Mouse (Mus musculus): Measurements from ENCODE around the gene Gcnt1.

Gene Gcnt1

GRCm38 (mm10) chr19:17386424-17386823 lies 13.8 kb upstream of the Gcnt1 start:
- DNase-seq (ENCODE audit: low read depth, low spot score): no peak
- no peaks in the 10 kb centered on the region for H3K36me3 ChIP-seq (ENCODE audit: control insufficient read depth, insufficient read depth, low read length, poor library complexity, severe bottlenecking)
- no peaks in the 10 kb centered on the region for H3K27me3 ChIP-seq (ENCODE audit: control insufficient read depth, insufficient read depth, low read length, poor library complexity, severe bottlenecking)

DNA sequence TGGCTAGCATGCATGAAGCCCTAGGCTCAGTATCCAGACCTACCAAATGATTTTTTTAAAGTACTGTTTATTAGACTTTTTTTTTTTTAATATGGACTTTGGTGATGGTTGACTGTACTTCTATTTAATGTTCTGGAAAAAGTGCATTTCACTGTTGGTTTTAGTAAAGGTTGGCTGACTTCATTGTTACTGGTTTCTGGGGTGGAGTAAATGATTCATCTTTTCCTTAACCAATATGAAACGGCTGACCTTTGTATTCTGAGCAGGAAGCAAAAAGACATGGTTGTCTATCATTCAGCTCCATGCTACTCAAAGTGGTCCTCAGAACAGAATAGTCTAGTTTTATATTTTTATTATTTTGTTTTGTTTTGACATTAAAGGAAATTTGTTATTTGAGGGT lies 12.8 kb upstream of the Gcnt1 start:
- no peak for DNase-seq (ENCODE audit: low read depth, low spot score)

DNA sequence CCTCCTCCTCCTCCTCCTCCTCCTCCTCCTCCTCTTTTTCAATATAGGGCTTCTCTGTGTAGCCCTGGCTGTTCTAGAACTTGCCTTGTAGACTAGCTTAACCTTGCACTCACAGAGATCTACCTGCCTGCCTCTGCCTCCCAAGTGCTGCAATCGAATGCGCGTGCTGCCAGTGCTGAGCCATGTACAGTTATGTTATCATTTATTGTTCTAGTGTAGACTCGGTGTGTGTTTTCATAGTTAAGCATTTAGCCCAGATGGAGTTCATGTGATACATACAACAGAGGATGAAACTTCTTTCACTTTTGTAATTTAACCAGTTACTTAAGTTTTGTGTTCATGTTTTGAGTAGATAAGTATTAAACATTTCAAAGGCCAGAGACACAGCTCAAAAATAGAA lies 12.4 kb upstream of the Gcnt1 start:
- H3K36me3 ChIP-seq (ENCODE audit: control insufficient read depth, insufficient read depth, low read length, poor library complexity, severe bottlenecking): no peaks in the 10 kb centered on the region
- H3K27me3 ChIP-seq (ENCODE audit: control insufficient read depth, insufficient read depth, low read length, poor library complexity, severe bottlenecking): no peaks in the 10 kb centered on the region
- no peak for DNase-seq (ENCODE audit: low read depth, low spot score)

More for the DNA sequence above, 12.8 kb upstream of the Gcnt1 start:
- no peaks in the 10 kb centered on the region for H3K36me3 ChIP-seq (ENCODE audit: control insufficient read depth, insufficient read depth, low read length, poor library complexity, severe bottlenecking)
- no peaks in the 10 kb centered on the region for H3K27me3 ChIP-seq (ENCODE audit: control insufficient read depth, insufficient read depth, low read length, poor library complexity, severe bottlenecking)

DNA sequence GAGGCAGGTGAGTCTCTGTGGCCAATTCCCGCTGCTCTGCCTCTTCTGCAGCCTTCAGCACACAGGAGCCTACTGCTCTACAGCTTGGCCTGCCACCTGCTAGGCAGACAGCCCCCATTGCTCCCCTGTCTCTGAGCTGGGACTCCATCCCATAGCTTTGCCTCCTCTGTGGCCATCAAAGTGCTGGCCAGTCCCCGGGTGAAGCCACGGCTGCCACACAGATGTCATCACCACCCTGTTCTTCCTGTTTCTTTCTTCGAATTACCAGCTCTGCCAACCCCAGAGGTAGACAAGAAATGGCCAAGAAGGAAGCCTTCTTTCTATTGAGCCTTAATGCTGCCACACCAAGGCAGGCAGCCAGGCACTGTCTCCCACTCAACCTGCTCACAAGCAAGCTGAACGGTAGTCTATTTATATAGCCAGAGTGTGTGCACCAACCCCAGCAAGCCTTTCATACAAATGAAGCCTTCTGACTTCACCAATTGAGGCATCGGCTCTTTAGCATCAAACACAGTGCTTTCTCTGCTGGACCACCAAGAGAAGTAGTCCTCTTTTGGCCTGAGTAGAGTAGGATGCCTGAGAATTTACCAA lies 10.3 kb upstream of the Gcnt1 start:
- no peak for DNase-seq (ENCODE audit: low read depth, low spot score)
- Histone ChIP-seq H3K36me3 (ENCODE audit: control insufficient read depth, insufficient read depth, low read length, poor library complexity, severe bottlenecking) (no peaks in the 10 kb centered on the region), H3K27me3 (ENCODE audit: control insufficient read depth, insufficient read depth, low read length, poor library complexity, severe bottlenecking) (no peaks in the 10 kb centered on the region)

GRCm38 (mm10) chr19:17380549-17380948 lies 7.9 kb upstream of the Gcnt1 start:
- Histone ChIP-seq H3K36me3 (ENCODE audit: control insufficient read depth, insufficient read depth, low read length, poor library complexity, severe bottlenecking) (no peaks in the 10 kb centered on the region), H3K27me3 (ENCODE audit: control insufficient read depth, insufficient read depth, low read length, poor library complexity, severe bottlenecking) (no peaks in the 10 kb centered on the region)
- no peak for DNase-seq (ENCODE audit: low read depth, low spot score)

DNA sequence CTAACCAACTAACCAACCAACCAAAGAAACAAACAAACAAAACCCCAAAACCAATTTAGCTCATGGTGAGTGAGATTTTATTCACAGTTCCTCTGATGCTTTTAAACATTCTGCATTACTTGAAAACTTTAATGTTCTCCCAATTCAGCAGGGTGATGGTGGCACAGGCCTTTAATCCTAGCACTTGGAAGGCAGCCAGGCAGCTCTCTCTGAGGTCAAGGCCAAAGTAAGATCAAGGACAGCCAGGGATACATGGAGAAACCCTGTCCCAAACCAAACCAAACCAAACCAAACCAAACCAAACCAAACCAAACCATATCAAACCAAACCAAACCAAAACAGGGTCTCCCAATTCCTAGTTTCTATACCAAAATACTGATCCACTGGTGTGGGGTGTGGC lies 6.2 kb upstream of the Gcnt1 start:
- no peaks in the 10 kb centered on the region for H3K36me3 ChIP-seq (ENCODE audit: control insufficient read depth, insufficient read depth, low read length, poor library complexity, severe bottlenecking)
- H3K27me3 ChIP-seq (ENCODE audit: control insufficient read depth, insufficient read depth, low read length, poor library complexity, severe bottlenecking): no peaks in the 10 kb centered on the region
- no peak for DNase-seq (ENCODE audit: low read depth, low spot score)

DNA sequence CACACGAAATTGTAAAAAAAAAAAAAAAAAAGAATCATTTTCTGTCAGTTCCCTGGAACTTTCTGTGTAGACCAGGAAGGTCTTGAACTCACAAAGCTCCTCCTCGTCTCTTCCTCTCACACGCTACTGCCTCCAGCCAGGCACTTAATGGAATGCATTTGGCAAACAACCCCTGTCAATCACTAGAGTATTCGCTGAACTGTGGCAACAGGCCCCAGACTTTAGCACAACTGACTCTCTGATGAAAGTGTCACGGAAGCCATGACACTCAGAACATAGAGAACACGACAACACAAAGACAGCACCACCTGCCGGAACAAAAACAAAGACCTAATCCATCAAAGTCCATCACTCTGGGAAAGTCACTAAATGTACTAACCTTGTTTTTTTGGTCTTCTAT lies 3.1 kb downstream of the Gcnt1 start:
- H3K27me3 ChIP-seq (ENCODE audit: control insufficient read depth, insufficient read depth, low read length, poor library complexity, severe bottlenecking): no peaks in the 10 kb centered on the region
- no peaks in the 10 kb centered on the region for H3K36me3 ChIP-seq (ENCODE audit: control insufficient read depth, insufficient read depth, low read length, poor library complexity, severe bottlenecking)
- DNase-seq (ENCODE audit: low read depth, low spot score): no peak

DNA sequence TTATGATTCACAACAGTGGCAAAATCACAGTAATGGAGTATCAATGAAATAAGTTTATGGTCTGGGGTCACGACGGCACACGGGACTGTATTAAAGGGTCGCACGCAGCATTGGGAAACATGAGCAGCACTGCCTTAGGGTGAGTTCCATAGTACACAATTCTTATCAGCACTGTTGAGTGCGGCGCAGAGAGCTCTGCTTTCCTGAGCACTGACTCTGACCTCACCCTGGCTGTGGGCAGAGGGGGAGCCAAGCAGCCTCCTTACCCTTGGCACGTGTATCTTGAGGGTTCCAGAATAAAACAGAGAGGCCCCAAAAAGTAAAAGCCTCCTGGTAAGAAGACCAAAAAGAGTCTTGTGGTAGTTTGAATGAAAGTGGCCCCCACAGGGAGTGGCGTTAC lies 4.1 kb downstream of the Gcnt1 start:
- Histone ChIP-seq H3K27me3 (ENCODE audit: control insufficient read depth, insufficient read depth, low read length, poor library complexity, severe bottlenecking) (no peaks in the 10 kb centered on the region), H3K36me3 (ENCODE audit: control insufficient read depth, insufficient read depth, low read length, poor library complexity, severe bottlenecking) (no peaks in the 10 kb centered on the region)
- no peak for DNase-seq (ENCODE audit: low read depth, low spot score)

DNA sequence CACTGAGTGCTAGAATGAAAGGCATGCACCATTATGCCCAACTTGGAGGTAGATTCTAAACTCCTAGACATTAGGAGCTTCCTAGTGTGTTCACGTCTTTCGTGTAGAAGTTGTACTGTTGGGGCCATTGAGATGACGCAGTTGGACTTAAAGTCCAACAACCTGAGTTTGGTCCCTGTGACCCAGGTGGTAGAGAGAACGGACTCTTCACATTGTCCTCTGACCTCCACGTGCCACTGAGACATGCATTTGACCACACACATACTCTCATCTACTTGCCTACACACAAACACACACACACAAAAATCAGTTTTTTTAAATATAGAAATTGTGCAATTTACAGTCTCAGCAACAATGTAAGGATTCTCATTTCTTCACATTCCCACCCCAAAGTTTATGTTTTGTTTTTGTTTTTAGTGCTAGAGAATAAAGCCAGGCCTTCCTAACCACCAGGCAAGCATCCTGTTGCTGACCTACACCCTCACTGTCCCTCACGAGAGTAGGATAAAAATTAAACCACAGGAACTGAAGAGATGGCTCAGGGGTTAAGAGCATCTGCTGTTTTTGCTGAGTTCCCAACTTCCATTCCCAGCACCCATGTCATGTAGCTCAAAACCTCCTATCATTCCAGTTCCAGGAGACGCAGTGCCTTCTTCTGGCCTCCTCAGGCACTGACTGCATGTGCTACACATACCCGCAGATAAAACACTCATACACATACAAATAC lies 6.1 kb downstream of the Gcnt1 start:
- DNase-seq (ENCODE audit: low read depth, low spot score): no peak
- H3K27me3 ChIP-seq (ENCODE audit: control insufficient read depth, insufficient read depth, low read length, poor library complexity, severe bottlenecking): no peaks in the 10 kb centered on the region
- no peaks in the 10 kb centered on the region for H3K36me3 ChIP-seq (ENCODE audit: control insufficient read depth, insufficient read depth, low read length, poor library complexity, severe bottlenecking)

GRCm38 (mm10) chr19:17364741-17365140 lies 7.9 kb downstream of the Gcnt1 start:
- Histone ChIP-seq H3K36me3 (ENCODE audit: control insufficient read depth, insufficient read depth, low read length, poor library complexity, severe bottlenecking) (no peaks in the 10 kb centered on the region), H3K27me3 (ENCODE audit: control insufficient read depth, insufficient read depth, low read length, poor library complexity, severe bottlenecking) (no peaks in the 10 kb centered on the region)
- peak; percentile 76 for DNase-seq (ENCODE audit: low read depth, low spot score)

DNA sequence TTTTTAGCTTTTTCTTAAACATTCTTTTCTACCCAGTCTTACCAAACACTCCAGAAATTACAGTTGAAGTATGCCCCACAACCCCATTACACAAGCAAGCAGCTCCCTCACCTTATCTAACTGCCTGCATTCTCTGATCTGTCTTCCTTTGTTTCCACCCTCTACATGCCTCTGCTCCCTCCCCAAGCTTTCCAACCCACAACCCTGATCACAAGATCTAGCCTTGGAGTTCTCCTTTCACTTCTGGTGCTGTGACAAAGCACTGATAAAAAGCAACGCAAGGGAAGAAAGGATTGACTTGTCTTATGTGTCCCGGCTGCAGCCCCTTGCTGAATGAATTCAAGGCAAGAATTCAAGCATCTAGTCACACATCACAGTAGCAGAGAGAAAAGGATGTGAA lies 11.5 kb downstream of the Gcnt1 start:
- no peaks in the 10 kb centered on the region for H3K36me3 ChIP-seq (ENCODE audit: control insufficient read depth, insufficient read depth, low read length, poor library complexity, severe bottlenecking)
- no peaks in the 10 kb centered on the region for H3K27me3 ChIP-seq (ENCODE audit: control insufficient read depth, insufficient read depth, low read length, poor library complexity, severe bottlenecking)
- no peak for DNase-seq (ENCODE audit: low read depth, low spot score)

GRCm38 (mm10) chr19:17359315-17359890 lies 13.2 kb downstream of the Gcnt1 start:
- Histone ChIP-seq H3K36me3 (ENCODE audit: control insufficient read depth, insufficient read depth, low read length, poor library complexity, severe bottlenecking) (no peaks in the 10 kb centered on the region), H3K27me3 (ENCODE audit: control insufficient read depth, insufficient read depth, low read length, poor library complexity, severe bottlenecking) (no peaks in the 10 kb centered on the region)
- DNase-seq (ENCODE audit: low read depth, low spot score): peak; percentile 67

DNA sequence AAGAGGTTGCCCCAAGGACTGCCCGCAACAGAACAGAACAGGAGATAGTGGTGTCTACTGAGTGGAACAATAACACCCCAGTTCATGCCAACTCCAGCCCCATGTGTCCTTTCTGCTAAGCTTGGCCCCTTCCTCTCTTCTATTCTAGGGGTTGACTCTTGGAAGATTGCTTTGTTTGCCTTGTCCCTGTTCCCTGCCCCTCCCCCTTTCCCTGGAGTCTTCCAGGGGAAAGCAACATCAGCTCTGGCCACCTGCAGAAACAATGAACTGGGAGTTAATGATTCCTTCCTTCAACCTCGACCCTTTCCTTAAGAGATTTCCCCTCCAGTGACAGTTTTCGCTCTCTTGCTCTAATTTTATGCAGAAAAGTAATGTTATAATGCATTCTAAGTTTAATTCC lies 15.3 kb downstream of the Gcnt1 start:
- no peak for DNase-seq (ENCODE audit: low read depth, low spot score)
- no peaks in the 10 kb centered on the region for H3K27me3 ChIP-seq (ENCODE audit: control insufficient read depth, insufficient read depth, low read length, poor library complexity, severe bottlenecking)

DNA sequence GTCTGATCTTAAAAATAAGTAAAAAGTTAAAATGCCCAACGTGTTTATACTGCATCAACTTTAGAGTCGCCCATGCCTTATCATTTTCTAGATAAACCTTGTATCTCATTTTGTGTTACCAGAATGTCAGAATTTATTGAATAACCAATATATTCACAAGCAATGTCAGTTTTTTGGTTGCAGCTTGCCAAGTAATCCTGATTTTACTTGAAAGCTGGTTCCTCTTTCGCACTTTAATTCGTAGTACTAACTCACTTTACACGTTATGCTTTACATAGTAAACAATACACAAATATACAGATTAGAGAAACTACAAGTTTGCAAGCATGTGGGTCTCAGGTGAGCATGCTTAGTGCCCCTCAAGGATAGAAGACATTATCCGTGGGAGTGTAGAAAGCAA lies 15.7 kb downstream of the Gcnt1 start:
- Histone ChIP-seq H3K27me3 (ENCODE audit: control insufficient read depth, insufficient read depth, low read length, poor library complexity, severe bottlenecking) (no peaks in the 10 kb centered on the region), H3K36me3 (ENCODE audit: control insufficient read depth, insufficient read depth, low read length, poor library complexity, severe bottlenecking) (no peaks in the 10 kb centered on the region)
- DNase-seq (ENCODE audit: low read depth, low spot score): no peak

More for the DNA sequence above, 15.3 kb downstream of the Gcnt1 start:
- H3K36me3 ChIP-seq (ENCODE audit: control insufficient read depth, insufficient read depth, low read length, poor library complexity, severe bottlenecking): no peaks in the 10 kb centered on the region

DNA sequence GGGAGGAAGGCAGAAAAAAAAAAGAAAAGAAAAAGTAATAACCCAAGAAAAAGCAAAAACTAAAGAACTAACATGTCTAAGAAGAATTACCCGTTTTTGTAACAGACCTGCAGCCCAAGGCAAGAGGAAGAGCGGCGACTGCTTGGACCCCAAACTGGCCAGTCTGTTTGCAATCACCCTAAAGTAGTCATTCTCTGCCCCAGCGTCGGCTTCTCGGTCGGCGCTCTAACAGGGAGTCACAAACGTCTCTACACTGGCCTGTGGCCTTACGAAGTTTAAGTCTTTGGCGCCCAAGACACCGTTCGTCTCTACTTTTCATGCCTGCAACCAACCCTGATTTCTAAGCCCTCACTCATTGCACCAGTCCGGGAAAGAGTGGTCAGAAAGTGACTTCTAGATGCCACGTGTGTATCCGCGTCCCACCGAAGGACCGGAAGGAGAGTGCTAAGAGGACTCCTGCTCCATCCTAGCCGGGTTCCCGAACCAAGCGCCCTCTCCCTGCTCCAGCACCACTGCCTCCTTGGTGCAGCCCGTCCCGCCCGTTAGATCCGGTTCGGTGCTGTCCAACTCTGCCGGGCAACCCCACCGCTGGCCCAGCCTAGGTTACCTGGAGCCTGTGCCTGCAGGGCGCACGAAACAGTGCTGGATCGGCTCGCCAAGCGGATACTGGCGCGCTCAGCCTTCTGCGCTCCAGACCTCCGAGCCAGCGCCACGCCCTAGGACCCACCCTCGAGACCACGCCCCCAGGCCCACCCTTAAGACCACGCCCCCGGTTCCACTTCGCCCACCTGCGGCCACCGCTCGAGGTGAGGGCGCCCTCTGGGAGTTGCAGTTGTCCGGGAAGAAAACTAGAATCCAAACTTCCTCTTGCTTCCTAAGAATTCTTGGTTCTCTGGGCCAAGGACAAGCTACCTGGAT lies 16.4 kb downstream of the Gcnt1 start:
- no peaks in the 10 kb centered on the region for H3K27me3 ChIP-seq (ENCODE audit: control insufficient read depth, insufficient read depth, low read length, poor library complexity, severe bottlenecking)
- H3K36me3 ChIP-seq (ENCODE audit: control insufficient read depth, insufficient read depth, low read length, poor library complexity, severe bottlenecking): no peaks in the 10 kb centered on the region; the same call in 1 of the 2 replicates
- DNase-seq (ENCODE audit: low read depth, low spot score): peak; percentile 86

All from splenic B cell, adult 2 months (primary cell).